Mouse (Mus musculus): ENCODE results near the gene Nr4a1. TPM values are rescaled to one million over a fixed set of nuclear protein-coding genes. Genes with fewer than 3 reads are reported as not detected.

The Nr4a1 gene
- polyA plus RNA-seq, 1 experiment from 2014 or later: 7.1 TPM

GRCm38 (mm10) chr15:101224006-101224906 lies 29.8 kb upstream of the Nr4a1 start, which contains the start of gene Grasp:
Grasp (plus strand) TSS chr15:101224188.
- peak; percentile 91 for DNase-seq (ENCODE audit: low spot score)
- Histone ChIP-seq H3K4me3 (peak within 1 kb of the TSS; percentile 92), H3K27ac (peak within 1 kb of the TSS; percentile 93), H3K9me3 (replicated peaks) (no peaks in the 10 kb centered on the region), H3K36me3 (peaks cover 21% of the 10 kb centered on the region), H3K27me3 (ENCODE audit: low read depth, poor library complexity, severe bottlenecking) (peaks cover 22% of the 10 kb centered on the region), H3K4me1 (peaks cover 89% of the 10 kb centered on the region)
- under 1% methylated on average over 76 of the region's 77 CpGs for WGBS

GRCm38 (mm10) chr15:101224977-101225376 lies 29.1 kb upstream of the Nr4a1 start:
- H3K4me1 ChIP-seq: peaks cover 91% of the 10 kb centered on the region
- 3% methylated on average over 14 of the region's 14 CpGs for WGBS
- H3K9me3 ChIP-seq (replicated peaks): no peaks in the 10 kb centered on the region
- peaks cover 28% of the 10 kb centered on the region for H3K36me3 ChIP-seq
- H3K4me3 ChIP-seq: peak overlapping the region; percentile 92
- H3K27me3 ChIP-seq (ENCODE audit: low read depth, poor library complexity, severe bottlenecking): peaks cover 22% of the 10 kb centered on the region
- no peak for DNase-seq (ENCODE audit: low spot score)
- peak overlapping the region; percentile 93 for H3K27ac ChIP-seq

GRCm38 (mm10) chr15:101227971-101228370 lies 26.1 kb upstream of the Nr4a1 start:
- peak overlapping the region; percentile 23 for H3K4me3 ChIP-seq
- WGBS: 9% methylated on average over 7 of the region's 7 CpGs
- DNase-seq (ENCODE audit: low spot score): peak; percentile 81
- no peaks in the 10 kb centered on the region for H3K9me3 ChIP-seq (replicated peaks)
- H3K27ac ChIP-seq: peak overlapping the region; percentile 89
- peaks cover 58% of the 10 kb centered on the region for H3K36me3 ChIP-seq
- H3K27me3 ChIP-seq (ENCODE audit: low read depth, poor library complexity, severe bottlenecking): peaks cover 28% of the 10 kb centered on the region
- peaks cover 79% of the 10 kb centered on the region for H3K4me1 ChIP-seq

GRCm38 (mm10) chr15:101228866-101229590 lies 25.0 kb upstream of the Nr4a1 start:
- WGBS: 89% methylated on average over 21 of the region's 21 CpGs
- H3K36me3 ChIP-seq: peaks cover 60% of the 10 kb centered on the region
- no peaks in the 10 kb centered on the region for H3K9me3 ChIP-seq (replicated peaks)
- peaks cover 79% of the 10 kb centered on the region for H3K4me1 ChIP-seq
- H3K27me3 ChIP-seq (ENCODE audit: low read depth, poor library complexity, severe bottlenecking): peaks cover 20% of the 10 kb centered on the region
- no peak overlapping the region for H3K4me3 ChIP-seq
- peak overlapping the region; percentile 89 for H3K27ac ChIP-seq
- no peak for DNase-seq (ENCODE audit: low spot score)

DNA sequence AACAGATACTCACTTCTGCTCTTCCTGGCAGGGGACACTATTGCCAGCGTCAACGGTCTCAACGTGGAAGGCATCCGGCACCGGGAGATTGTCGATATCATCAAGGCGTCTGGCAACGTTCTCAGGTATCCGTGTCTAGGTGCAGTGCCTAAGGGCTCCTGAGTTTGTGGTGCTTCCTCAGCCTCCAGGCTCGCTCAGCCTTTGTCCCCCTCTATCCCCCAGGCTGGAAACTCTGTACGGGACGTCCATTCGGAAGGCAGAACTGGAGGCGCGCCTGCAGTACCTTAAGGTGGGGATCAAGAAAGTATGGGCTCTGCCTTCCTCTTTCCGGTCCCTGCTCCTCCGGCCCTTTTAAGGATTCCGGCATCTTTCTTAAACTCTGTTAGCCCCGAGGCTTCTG lies 23.6 kb upstream of the Nr4a1 start:
- H3K36me3 ChIP-seq: peaks cover 60% of the 10 kb centered on the region
- H3K4me1 ChIP-seq: peaks cover 75% of the 10 kb centered on the region

GRCm38 (mm10) chr15:101230995-101231647 lies 22.9 kb upstream of the Nr4a1 start:
- Histone ChIP-seq H3K4me1 (peaks cover 76% of the 10 kb centered on the region), H3K36me3 (peaks cover 60% of the 10 kb centered on the region), H3K27me3 (ENCODE audit: low read depth, poor library complexity, severe bottlenecking) (peaks cover 18% of the 10 kb centered on the region), H3K9me3 (replicated peaks) (no peaks in the 10 kb centered on the region), H3K27ac (peak overlapping the region; percentile 54; the same call in 1 of the 2 replicates), H3K4me3 (peak overlapping the region; percentile 28)
- 74% methylated on average over 23 of the region's 23 CpGs for WGBS
- no peak for DNase-seq (ENCODE audit: low spot score)

More for the DNA sequence above, 23.6 kb upstream of the Nr4a1 start:
- Histone ChIP-seq H3K9me3 (replicated peaks) (no peaks in the 10 kb centered on the region), H3K4me3 (no peak overlapping the region), H3K27ac (no peak overlapping the region), H3K27me3 (ENCODE audit: low read depth, poor library complexity, severe bottlenecking) (peaks cover 20% of the 10 kb centered on the region)
- DNase-seq (ENCODE audit: low spot score): no peak
- WGBS: 93% methylated on average over 19 of the region's 19 CpGs

DNA sequence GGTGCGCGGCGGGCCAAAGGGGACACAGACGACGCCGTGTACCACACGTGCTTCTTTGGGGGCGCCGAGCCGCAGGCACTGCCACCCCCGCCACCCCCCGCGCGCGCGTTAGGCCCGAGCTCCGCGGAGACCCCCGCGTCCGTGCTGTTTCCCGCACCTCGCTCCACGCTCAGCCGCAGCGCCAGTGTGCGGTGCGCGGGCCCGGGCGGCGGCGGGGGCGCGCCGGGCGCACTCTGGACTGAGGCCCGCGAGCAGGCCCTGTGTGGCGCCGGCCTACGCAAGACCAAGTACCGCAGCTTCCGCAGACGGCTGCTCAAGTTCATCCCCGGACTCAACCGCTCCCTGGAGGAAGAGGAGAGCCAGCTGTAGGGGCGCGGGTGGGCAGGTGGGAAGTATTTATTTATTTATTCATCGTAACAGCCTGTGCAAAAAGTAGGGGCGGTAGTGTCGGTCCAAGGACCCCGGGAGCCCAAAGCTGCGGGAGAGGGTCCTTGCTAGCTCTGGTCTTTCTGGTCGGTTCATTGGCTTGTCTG lies 22.4 kb upstream of the Nr4a1 start:
- no peak for DNase-seq (ENCODE audit: low spot score)
- H3K9me3 ChIP-seq (replicated peaks): no peaks in the 10 kb centered on the region
- H3K36me3 ChIP-seq: peaks cover 58% of the 10 kb centered on the region
- peak overlapping the region; percentile 54; the same call in 1 of the 2 replicates for H3K27ac ChIP-seq
- peaks cover 74% of the 10 kb centered on the region for H3K4me1 ChIP-seq
- WGBS: 64% methylated on average over 56 of the region's 56 CpGs
- peaks cover 16% of the 10 kb centered on the region for H3K27me3 ChIP-seq (ENCODE audit: low read depth, poor library complexity, severe bottlenecking)
- H3K4me3 ChIP-seq: peak overlapping the region; percentile 28

- WGBS: 75% methylated on average over 4 of the region's 4 CpGs
- Histone ChIP-seq H3K9me3 (replicated peaks) (no peaks in the 10 kb centered on the region), H3K4me3 (no peak overlapping the region), H3K36me3 (peaks cover 52% of the 10 kb centered on the region), H3K4me1 (peaks cover 65% of the 10 kb centered on the region), H3K27me3 (ENCODE audit: low read depth, poor library complexity, severe bottlenecking) (peaks cover 18% of the 10 kb centered on the region), H3K27ac (0 out of 2 replicates have a peak overlapping the region, but pooled peaks have one; percentile 3)
- no peak for DNase-seq (ENCODE audit: low spot score)
Observed at GRCm38 (mm10) chr15:101232607-101233006, 21.5 kb upstream of the Nr4a1 start.

- no peaks in the 10 kb centered on the region for H3K9me3 ChIP-seq (replicated peaks)
- peak overlapping the region; percentile 36; the same call in 1 of the 2 replicates for H3K27ac ChIP-seq
- peaks cover 59% of the 10 kb centered on the region for H3K4me1 ChIP-seq
- WGBS: 91% methylated on average over 3 of the region's 3 CpGs
- DNase-seq (ENCODE audit: low spot score): no peak
- H3K4me3 ChIP-seq: no peak overlapping the region
- H3K27me3 ChIP-seq (ENCODE audit: low read depth, poor library complexity, severe bottlenecking): peaks cover 24% of the 10 kb centered on the region
- H3K36me3 ChIP-seq: peaks cover 49% of the 10 kb centered on the region
Observed at GRCm38 (mm10) chr15:101233183-101233582, 20.9 kb upstream of the Nr4a1 start.

DNA sequence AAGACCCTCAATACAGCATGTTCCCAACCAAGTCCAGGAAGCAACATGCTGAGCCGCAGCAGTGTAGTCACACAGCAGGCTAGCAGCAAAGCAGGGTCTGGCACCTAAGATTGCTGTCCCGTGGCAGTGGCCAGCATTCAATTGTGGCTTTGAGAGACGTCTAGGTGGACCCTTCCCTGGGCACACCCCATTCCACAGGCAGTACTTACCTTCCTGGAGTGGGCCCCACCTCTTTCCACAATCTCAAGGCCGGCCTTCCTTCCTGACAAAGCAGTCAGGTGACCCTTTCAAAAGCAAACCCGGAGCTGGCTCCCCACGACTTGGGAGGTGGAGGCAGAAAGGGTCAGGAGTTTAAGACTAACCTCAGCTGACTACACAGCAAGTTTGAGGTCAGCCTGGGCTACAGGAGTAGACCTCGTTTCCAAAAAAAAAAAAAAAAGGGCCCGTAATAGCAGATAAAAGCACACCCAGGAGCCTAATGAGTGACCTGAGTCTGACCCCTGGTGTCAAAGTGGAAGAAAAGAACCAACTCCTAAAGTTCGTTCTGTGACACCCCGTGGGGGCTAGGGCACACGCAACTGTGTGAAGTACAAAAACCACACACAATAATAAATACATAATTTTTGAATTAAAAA lies 20.3 kb upstream of the Nr4a1 start:
- H3K4me3 ChIP-seq: no peak overlapping the region
- no peaks in the 10 kb centered on the region for H3K9me3 ChIP-seq (replicated peaks)
- H3K27me3 ChIP-seq (ENCODE audit: low read depth, poor library complexity, severe bottlenecking): peaks cover 29% of the 10 kb centered on the region
- H3K36me3 ChIP-seq: peaks cover 44% of the 10 kb centered on the region
- DNase-seq (ENCODE audit: low spot score): no peak
- H3K27ac ChIP-seq: peak overlapping the region; percentile 36; the same call in 1 of the 2 replicates
- 19% methylated on average over 11 of the region's 11 CpGs for WGBS
- H3K4me1 ChIP-seq: peaks cover 57% of the 10 kb centered on the region

- peaks cover 34% of the 10 kb centered on the region for H3K27me3 ChIP-seq (ENCODE audit: low read depth, poor library complexity, severe bottlenecking)
- H3K9me3 ChIP-seq (replicated peaks): no peaks in the 10 kb centered on the region
- H3K4me3 ChIP-seq: no peak overlapping the region
- H3K27ac ChIP-seq: no peak overlapping the region
- peaks cover 56% of the 10 kb centered on the region for H3K4me1 ChIP-seq
- peaks cover 34% of the 10 kb centered on the region for H3K36me3 ChIP-seq
- 75% methylated on average over 10 of the region's 10 CpGs for WGBS
- DNase-seq (ENCODE audit: low spot score): no peak
Observed at GRCm38 (mm10) chr15:101234611-101235341, 19.3 kb upstream of the Nr4a1 start.
